Mouse (Mus musculus) embryo, embryonic 11 days (tissue): ENCODE measurements around the gene Slx4.
"Not testable (repeated sequence)": the region's sequence is repeated elsewhere in the genome, so short reads cannot be mapped to it uniquely, and the experiment has no call there.

ENCODE experiments used
- DNase-seq: peaks from one replicate; pipeline ENCODE4 v3.0.0-alpha.2; 2015

Slx4 gene

DNA sequence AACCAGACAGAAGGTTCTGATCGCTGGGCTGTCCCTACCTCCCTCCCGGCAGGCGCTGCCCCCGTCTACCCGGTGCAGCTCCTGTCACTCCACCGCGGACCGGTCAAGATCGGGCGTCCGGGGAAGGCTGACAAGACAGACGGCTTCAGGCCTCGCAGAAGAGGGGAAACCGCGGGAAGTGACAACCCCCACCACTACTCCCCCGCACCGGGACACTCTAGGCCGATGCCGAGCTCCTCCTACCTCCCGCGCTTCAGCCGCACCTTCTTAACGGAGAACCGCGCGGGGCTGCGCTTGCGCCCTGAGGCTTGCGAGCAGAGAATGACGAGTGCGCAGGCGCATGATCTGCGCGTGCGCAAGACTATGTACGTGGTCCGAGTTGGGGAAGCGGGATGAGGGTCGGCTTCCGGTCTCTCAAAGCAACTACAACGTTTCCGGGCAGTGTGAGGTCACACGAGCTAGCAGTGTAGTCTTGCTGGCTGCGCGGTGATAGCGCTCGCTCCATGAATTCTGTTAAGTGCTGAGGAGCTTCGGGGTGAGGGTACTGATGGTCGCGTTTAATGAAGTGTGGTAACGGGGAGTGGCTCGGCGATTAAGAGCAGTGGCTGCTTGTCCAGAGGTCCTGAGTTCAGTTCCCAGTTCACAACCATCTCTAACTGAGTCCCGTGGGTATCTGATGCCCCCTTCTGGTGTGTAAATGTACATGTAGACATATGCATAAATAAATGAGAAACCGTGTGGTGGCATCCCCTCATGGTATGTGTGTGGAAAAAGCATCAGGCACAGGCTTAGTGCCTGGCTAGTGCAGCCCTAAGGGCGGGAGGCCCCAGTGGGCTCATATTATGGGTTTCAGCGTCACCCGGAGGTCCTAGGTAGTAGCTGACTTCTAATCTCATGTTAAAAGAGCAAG, at the start of gene Slx4:
Slx4 (minus strand) TSS at position 282 of the 910 bp plus-strand sequence.
- peak; percentile 98 for DNase-seq

DNA sequence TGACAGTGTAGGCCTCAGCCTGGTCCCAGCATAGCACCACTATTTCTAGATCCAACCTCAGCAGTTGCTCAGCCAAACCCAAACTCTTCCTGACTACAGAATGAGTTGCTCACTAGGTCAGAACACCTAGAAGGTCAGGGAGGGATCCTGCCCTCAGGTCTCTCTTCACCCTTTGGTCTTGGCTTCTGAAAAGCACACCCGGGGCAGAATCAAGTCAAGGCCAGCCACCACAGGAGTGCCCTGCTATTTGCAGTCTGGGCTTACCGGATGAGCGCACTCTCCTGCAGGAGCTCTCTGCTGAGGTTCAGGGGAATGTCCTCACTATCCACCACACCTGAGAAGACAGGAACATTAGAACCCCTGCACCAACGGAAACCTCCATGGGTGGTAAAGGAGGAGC, 49.0 kb upstream of the Slx4 start:
- no peak for DNase-seq

DNA sequence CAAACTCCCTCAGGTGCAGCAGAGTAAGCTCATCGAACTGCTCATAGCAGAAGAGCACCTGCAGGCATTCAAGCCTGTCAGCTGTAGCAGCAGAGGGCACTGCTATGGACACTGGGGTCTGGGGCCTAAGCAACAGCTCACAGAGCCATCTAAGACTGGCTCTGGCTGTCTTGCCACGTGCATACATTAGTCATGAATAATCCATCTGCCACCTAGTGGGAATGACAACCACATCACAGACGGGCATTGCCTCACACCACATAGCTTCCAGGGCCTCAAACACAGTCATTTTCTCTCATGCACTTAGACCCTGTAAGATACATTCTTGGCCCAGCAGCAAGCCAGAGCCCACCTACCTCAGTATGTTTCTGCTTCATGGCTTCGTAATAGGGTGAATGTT, 42.0 kb upstream of the Slx4 start:
- no peak for DNase-seq

DNA sequence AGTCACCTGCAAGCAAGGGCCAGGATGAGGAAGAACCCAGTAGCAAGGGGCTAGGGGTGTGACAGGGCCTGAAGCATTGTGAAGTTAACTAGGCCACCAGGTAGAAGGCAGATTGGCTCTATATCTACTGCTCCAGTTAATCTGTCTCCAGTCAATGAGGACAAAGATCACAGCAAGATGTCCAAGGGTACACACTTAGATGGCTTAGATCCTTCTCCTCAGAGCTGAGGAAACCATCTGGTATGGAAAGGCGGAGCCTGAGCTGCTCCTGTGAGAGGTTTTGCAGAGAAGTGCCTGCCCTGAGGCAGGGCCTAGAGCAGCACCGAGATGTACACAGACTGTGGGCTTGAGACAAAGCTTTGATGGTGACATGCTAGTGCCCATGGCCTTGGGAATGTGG, 40.5 kb upstream of the Slx4 start:
- DNase-seq, result no peak

DNA sequence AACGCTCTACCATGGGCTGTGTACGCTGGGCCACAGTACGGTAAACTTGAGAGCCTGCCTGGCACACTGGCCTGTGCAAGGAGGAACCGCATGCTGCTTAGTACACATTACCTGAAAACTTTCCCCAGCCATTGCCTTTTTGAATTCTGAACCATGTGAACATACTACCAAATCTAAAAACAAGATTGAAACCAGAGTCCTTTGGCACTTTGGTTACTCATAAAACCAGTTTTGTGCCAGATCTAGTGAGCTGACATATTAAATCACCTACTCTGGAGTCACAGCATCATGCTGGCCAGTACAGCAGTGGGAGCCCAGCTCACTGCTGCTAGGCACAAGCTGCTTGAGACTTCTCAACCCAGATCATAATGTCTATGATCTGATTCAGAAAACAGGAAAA, 38.1 kb upstream of the Slx4 start:
- no peak for DNase-seq

DNA sequence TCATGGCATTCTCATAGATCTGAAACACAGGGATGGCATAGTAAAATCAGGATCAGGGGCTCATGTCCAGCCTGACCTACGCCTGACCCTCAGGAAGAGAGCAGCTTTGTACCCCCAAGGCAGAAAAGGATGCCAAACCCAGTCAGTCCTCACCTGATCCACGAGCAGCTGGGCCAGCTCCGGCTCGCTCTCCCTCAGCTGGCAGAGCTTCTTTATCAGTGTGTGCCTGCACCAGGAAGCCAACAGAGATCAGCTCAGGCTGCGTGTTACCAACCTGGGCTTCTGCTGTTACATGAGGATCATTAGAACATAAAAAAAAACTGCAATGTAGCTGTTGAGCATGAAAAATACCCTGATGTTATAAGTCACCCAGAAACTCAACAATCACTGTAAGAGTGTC, 36.6 kb upstream of the Slx4 start:
- DNase-seq, result no peak

DNA sequence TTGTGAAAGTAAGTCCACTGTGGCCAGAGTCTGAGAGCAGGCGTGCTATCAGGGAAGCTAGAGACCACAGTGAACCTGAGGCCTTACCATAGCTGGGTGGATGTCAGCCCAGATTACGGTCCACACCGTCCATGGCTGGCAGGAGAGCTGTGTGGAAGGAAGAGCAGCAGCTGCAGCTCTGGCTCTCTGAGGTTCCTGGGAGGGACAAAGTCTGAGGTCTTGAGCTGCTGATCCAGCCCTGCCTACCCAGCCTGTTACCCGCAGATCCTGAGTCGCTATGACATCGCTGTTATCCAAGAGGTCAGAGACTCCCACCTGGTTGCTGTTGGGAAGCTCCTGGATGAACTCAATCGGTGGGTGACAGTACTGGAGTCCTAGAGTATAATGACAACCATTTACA, 34.1 kb upstream of the Slx4 start:
- no peak for DNase-seq

DNA sequence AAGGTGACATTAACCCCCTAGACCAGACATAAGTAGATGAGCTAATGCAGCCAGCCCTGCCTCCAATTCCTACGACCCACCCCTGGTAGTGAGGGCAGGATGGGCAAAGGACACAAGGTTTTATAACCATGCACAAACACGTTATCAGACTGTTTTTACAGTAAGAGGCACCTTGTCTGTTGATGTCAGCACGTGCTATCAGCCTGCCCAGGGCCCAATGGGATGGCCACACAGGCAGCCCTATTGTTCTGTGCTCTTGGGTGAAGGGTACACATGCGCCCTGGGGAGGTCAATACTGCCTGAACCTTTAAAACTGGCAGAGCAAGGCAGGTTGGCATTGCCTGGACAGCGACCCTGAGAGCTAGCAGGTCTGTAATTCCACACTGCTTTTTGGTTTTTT, 33.2 kb upstream of the Slx4 start, which contains the start of gene Dnase1:
Dnase1 (plus strand) TSS at position 136 of the 400 bp plus-strand sequence.
- DNase-seq, result no peak

DNA sequence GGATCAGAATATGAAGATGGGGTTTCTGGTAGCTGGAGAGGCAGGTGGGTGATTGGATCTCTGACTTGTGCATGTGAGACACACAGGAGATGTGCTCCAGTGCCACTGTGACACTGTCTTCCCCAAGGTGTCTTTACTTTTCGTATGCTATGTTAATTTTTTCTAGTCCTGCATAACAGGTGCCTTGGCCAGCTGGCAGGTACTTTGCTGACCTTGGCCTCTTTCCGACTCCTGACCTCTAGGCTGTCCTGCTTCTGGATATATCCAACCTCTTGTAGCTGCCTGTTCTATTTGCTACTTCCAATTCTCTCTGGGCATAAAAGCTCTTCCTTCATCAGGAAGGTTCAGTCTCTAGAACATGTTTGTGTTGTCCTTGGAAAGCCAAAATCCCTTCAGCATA, 32.0 kb upstream of the Slx4 start:
- DNase-seq, result no peak

DNA sequence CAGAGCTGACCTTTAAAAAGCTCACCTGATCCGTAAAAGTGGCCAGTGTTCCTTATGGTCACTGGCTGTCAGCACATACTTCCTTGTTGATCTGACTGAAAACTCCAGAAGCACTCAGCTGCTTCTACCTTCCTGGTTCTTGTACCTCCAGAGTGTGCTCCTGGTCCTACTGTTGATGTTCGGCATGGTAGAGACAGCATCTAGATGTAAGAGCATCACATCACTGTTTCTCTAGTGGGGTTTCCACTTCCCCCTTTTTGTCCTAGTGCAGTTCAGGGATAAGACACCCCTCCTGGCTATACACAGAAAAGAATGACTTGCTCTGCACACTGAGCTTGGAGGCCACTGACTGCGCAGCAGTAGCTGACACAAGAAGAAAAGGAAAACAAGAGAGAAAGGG, 30.9 kb upstream of the Slx4 start:
- no peak for DNase-seq

DNA sequence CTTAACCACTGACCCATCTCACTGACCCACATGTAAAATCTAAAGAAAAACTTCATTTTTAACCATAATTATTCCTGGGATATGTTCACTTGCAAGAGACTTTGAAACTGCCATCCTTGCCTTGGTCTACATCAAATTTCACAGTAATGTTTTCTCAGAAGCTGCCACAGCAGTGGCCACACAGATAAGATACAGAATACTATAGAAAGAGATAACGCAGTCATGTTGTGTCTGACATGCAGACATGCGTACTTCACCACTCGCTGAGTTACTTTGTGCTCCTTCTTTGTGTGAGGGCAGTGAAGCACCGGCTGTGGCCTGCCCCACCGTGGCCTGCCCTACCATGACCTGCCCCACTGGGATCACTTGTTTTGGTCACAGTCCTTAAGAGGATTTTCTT, 30.4 kb upstream of the Slx4 start:
- no peak for DNase-seq

DNA sequence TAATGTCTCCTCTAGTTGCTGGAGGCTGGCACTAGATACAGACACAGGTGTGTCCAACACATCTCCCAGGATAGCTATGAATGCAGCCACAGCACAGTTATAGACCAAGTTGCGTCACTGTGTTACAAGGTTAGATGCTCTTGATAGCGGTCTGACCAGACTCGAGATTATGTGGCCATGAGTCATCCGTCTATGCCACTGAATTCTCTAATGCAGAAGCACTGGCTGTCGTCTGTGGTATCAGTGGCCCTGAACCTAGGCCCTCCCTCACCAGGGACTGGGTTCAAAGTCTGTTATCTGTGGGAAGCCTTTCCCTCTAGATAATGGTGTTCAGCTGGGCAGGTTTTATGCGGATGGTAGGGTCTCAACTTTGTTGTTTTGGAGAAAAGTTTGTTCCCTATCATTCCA, 28.8 kb upstream of the Slx4 start:
- DNase-seq, result no peak

DNA sequence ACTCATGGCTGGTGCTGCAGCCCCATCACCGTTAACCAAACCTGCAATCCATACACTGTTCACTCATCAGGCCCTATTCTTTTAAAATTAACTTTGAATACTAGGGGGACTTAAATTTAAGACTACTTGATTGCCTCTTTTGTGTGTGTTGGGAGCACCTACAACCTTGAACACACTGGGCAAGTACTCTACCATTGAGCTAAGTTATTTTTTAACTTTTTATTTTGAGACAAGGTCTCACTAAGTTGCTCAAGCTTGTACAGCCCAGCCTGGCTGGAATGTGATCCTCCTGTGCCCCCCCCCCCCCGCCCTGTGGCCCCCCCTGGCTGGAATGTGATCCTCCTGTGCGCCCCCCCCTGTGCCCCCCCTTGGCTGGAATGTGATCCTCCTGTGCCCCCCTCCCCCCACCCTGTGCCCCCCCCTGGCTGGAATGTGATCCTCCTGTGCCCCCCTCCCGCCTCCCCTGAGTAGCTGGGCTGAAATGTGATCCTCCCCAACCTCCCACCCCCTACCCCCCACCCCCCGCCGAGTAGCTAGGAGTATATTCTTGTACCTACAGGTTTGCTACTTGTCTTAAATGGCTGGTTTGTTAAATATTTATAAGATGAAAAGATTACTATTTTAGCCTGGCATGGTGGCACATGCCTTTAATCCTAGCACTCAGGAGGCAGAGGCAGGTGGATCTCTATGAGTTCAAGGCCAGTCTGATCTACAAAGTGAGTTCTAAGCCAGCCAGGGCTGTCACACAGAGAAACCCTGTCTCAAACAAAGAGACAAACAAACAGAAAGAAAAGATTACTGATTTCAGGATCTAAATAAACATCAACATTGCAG, 28.1 kb upstream of the Slx4 start:
- peak; percentile 29 for DNase-seq

DNA sequence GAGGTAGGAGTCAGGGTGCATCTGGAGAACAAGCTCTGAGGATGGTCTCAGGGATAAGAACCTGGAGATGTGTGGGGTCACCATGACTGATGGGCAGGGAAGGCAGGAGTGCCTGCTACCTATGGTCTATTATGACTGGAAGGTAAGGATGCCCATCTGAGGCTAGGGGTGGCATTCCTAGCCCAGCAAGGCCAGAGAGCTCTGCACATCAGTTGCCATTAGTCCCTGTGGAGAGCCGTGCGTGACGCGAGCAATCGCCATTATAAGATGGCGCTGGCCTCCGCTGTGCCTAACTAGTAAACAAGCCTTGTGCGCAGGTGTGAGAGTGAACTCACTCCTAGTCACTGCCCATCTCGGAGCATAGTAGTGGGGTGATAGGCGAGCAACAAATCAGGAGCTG, 26.9 kb upstream of the Slx4 start:
- no peak for DNase-seq

DNA sequence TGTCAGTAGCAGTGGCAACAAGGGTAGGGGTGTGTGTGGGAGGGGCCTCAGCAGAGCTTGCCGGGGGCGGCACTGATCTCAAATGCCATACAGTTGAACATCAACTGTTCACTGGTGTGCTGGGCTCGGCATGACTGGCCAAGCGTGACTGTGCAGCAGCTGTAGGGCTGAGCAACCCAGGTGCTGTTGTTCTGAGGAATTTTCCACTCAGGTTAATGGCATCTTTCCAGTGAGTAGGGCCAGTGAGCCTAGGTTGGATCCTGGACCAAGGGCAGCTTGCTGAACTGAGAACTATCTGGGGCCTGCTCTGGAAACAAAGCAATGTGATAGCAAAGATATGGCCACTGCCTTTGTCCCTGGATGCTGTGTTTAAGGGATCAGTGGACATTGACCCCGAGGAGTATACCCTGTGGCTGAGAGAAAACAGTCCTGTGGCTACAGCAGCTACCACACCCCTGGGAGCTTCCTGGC, 25.8 kb upstream of the Slx4 start:
- DNase-seq, result no peak

DNA sequence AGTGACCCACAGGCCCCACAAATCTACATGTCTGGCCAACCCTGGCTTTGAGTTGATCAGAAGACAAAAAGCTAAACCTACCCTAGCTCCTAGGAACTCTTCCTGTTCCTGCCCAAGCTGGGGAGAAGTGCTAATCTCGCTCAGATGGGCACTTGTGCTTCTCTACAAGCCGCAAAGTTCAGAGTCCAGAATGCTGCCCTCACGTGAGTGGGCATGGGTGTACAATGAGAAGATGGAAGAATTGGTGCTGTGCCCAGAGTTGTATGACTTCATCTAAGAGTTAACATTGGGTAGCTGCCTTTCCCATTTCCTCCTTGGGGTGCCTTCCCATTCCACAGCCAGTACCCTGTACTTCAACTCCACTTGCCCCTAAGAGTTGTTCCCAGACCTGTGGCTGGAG, 23.6 kb upstream of the Slx4 start:
- no peak for DNase-seq

DNA sequence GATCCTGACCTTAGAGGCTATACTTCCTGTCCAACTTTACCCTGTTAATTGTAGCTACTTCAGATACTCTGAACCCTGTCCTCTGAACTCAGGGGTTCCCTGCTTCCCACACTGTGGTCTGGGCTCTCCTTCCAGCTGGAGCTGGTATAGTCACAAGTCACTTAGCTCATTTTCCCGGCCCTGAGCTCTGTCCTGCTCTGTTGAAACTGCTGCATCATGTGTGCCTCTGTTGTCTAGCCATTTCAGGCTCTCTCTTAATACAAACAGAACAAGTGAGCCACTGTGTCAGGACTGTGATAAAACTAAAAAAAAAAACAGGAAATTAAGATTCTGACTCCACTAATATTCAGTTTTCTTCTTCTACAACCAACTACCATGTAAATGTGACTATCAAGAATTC, 23.1 kb upstream of the Slx4 start:
- no peak for DNase-seq

DNA sequence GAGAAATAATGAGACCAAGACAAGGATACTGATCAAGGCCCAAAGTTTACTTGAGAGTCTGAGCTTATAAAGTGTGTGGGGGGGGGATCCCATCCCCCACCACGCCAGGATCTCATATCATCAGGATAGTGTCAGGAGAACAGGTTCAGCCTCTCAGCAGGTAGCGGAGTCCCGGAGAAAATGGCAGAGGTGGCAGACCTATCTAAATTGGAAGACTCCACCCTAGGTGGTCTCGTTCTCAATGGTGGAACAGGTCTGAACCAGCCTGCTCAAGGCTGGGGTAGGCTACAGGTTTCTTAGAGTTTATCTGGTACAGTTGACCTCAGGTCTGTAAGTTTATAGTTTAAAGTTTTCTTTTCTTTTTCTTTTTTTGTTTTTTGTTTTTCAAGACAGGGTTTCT, 19.1 kb upstream of the Slx4 start:
- DNase-seq, result no peak

DNA sequence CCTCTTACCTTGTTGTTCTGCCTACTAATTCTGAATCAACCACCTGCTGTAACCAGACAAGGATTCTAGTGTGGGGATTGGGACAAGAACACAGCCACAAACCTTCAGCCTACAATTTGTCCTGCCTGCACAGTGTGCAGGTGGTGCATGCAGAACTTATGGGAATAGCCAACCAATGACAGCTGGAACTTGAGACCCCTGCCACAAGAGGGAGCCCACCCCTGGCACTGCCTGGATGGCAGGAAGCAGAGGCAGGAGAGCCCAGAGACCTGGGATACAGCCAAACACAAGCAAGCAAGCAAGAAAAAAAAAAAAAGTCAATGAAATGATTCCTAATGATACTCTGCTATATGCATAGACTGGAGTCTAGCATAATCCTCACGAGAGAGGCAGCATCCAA, 17.7 kb upstream of the Slx4 start:
- no peak for DNase-seq

DNA sequence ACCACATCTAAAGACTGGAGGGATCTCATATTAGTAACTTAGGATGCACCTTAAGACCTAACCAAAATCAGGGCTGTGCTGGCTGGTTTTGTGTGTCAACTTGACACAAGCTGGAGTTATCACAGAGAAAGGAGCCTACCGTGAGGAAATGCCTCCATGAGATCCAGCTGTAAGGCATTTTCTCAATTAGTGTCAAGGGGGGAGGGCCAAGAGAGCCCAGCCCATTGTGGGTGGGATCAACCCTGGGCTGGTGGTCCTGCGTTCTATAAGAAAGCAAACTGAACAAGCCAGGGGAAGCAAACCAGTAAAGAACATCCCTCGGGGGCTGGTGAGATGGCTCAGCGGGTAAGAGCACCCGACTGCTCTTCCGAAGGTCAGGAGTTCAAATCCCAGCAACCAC, 13.9 kb upstream of the Slx4 start:
- not testable (repeated sequence) for DNase-seq

DNA sequence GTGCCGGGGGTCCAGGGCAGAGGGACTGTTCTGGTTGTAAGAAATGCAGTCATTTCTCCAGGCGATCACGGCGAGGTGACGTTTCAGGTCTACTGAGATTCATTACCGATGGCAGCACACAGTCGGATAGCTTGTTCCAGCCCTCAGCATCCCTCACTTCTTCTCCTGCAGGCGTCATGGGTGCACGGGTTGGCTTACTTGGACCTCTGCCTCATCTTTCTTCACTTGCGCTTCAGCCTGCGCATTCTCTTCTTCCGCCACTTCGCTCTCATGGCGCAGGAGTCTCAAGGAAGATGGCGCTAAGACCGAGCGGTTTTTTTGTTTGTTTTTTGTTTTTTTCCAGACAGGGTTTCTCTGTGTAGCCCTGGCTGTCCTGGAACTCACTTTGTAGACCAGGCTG, 13.2 kb upstream of the Slx4 start:
- DNase-seq, result not testable (repeated sequence)

DNA sequence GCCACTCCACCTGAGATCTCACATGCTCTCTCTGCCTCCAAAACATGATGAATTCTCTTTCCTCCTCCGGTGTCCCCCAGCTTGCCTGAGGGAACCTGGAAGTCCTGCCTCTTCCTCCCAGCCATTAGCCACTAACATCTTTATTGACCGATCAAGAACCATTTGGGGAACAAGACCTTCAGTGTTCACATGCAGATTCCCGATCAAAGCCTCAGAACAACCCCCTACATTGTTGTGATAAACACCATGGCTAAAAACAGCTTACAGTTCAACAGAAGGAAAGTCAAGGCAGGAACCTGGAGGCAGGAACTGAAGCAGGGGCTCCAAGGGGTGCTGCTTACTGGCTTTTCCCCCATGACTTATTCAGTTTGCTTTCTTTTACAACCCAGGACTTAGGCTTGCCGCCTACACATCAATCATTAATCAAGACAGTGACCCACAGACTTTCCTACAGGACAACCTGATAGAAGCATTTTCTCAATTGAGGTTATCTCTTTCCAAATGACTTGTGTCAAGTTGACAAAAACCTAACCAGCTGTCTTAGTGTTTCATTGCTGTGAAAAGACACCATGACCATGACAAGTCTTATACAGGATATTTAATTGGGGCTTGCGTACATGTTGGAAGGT, 10.6 kb upstream of the Slx4 start:
- DNase-seq, result no peak

DNA sequence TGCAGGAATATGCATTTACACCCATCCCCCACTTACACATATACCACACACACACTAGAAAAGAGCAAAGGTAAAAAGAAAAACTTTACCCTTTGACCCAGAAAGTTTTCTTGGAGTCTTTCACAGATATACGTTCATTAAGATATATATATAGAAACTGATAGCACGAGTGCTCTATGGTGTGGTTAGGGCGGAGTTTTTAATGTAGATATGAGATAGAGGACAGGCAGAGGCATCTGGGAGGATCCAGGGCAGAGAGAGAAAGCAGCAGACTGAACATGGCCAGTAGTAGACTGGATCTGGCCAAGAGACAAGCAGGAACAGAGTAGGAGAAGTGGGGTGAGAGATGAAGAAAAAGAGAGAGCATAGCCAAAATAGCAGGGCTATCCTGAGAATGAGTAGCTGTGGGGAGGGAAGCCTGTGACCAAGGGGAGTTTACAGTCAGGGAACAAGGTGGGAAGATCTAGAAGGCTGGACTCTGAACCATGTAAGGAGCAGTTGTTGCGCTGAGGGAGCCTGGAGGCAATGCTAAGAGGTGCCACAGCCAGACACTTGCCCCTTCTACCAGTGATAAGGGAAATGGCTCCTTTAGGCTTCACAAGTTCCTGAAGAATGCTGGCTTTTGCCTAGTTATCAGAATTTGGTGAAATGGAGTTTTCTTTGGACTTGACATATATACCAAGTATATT, 9.5 kb upstream of the Slx4 start:
- no peak for DNase-seq
